Mouse (Mus musculus): ENCODE data around the gene Prss57. TPM values are rescaled to one million over a fixed set of nuclear protein-coding genes. Genes with fewer than 3 reads are reported as not detected.

The Prss57 gene
- polyA plus RNA-seq, 1 experiment from 2014 or later = not detected

DNA sequence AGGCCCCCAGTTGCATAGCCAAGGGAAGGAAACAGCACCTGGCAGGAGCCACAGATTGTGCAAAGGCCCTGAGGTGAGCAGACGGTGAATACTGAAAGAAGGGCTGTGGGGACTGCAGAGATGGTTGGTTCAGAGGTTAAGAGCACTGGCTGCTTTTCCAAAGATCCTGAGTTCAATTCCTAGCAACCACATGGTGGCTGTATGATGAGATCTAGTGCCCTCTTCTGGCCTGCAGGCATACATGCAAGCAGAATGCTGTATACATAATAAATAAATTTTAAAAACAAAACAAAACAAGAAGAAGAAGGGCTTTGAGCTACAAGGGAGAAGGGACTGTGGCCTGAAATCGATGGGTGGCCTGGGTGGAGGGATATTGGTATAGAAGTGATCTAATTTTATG lies 26.4 kb upstream of the Prss57 start:
- H3K4me1 ChIP-seq (ENCODE audit: control insufficient read depth, insufficient read depth, low read length) = peaks cover under 1% of the 10 kb centered on the region; the same call in 1 of the 2 replicates
- no peak overlapping the region for H3K4me2 ChIP-seq (ENCODE audit: low read depth, severe bottlenecking)
- no peak overlapping the region for H3K4me3 ChIP-seq (ENCODE audit: low read depth, low read length)
- H3K9me3 ChIP-seq (ENCODE audit: control insufficient read depth, low read length) = no peaks in the 10 kb centered on the region
- DNase-seq (ENCODE audit: low spot score) (no peak), ATAC-seq (ENCODE audit: insufficient number of reproducible peaks, low FRiP score, low TSS enrichment, low read depth) (no peak)
- H3K9ac ChIP-seq (ENCODE audit: low read length) = no peak overlapping the region
- no peaks in the 10 kb centered on the region for H3K27me3 ChIP-seq (ENCODE audit: control insufficient read depth, insufficient read depth, low read length)
- no peak overlapping the region for H3K27ac ChIP-seq (replicated peaks; ENCODE audit: low read depth, low read length)
- 88% methylated on average over 2 of the region's 2 CpGs for WGBS
- peaks cover 12% of the 10 kb centered on the region; the same call in 1 of the 2 replicates for H3K36me3 ChIP-seq (ENCODE audit: control insufficient read depth, insufficient read depth, low read length)

- H3K9me3 ChIP-seq (ENCODE audit: control insufficient read depth, low read length) = no peaks in the 10 kb centered on the region
- H3K4me2 ChIP-seq (ENCODE audit: low read depth, severe bottlenecking) = no peak overlapping the region
- H3K4me1 ChIP-seq (ENCODE audit: control insufficient read depth, insufficient read depth, low read length) = no peaks in the 10 kb centered on the region
- no peak for ATAC-seq (ENCODE audit: insufficient number of reproducible peaks, low FRiP score, low TSS enrichment, low read depth)
- no peak overlapping the region for H3K27ac ChIP-seq (replicated peaks; ENCODE audit: low read depth, low read length)
- H3K36me3 ChIP-seq (ENCODE audit: control insufficient read depth, insufficient read depth, low read length) = peaks cover 12% of the 10 kb centered on the region; the same call in 1 of the 2 replicates
- H3K9ac ChIP-seq (ENCODE audit: low read length) = no peak overlapping the region
- H3K4me3 ChIP-seq (ENCODE audit: low read depth, low read length) = no peak overlapping the region
- no peak for DNase-seq (ENCODE audit: low spot score)
- WGBS = 90% methylated on average over 12 of the region's 12 CpGs
- H3K27me3 ChIP-seq (ENCODE audit: control insufficient read depth, insufficient read depth, low read length) = no peaks in the 10 kb centered on the region
Measured at GRCm38 (mm10) chr10:79815671-79816494, 25.1 kb upstream of the Prss57 start.

GRCm38 (mm10) chr10:79814271-79814842 lies 23.6 kb upstream of the Prss57 start:
- H3K9me3 ChIP-seq (ENCODE audit: control insufficient read depth, low read length) = no peaks in the 10 kb centered on the region

DNA sequence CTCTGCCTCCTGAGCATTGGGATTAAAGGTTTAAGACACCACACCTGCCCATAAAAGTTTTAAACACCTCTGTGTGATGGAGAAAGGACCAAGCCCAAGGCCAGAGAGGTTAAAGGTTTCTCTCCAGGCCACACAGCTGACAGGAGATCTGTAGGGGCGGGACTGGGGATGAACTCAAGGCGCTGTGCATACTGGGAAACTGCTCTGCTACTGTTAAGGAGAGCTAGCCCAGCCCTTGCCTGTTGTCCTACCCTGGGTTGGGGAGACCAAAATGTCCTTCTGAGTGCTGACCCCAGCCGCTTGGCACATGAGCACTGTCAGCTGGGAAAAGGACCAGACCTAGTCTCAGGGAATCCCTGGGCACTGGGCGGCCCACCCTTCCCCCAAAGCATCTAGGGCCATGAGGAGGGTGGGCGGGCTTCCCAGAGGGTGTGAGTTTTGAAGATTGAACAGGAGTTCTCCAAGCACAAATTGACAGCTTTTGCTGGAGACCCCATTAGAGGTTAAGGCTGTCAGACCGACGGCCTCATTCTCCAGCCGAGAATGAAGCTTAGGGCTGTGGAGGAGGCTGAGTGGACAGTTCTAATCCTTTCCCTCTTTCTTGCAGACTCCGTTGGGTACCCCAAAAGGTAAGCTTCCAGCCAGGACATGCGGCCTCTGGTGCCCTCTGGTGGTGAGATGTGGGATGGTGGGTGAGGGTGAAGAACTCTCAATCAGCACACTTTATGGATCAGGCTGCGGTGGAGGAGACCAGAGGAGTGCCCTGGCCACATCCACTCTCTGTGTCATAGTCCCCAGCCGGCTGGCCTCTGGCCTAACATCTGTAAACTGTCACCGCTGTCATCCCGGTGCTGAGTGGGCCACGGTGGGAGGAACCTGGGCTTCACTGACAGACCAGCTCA lies 21.2 kb upstream of the Prss57 start:
- no peaks in the 10 kb centered on the region for H3K27me3 ChIP-seq (ENCODE audit: control insufficient read depth, insufficient read depth, low read length)
- ATAC-seq (ENCODE audit: insufficient number of reproducible peaks, low FRiP score, low TSS enrichment, low read depth) (peak; percentile 45; the same call in 1 of the 2 replicates), DNase-seq (ENCODE audit: low spot score) (peak; percentile 93)
- H3K4me2 ChIP-seq (ENCODE audit: low read depth, severe bottlenecking) = no peak overlapping the region
- H3K9ac ChIP-seq (ENCODE audit: low read length) = no peak overlapping the region
- 29% methylated on average over 15 of the region's 15 CpGs for WGBS
- no peak overlapping the region for H3K27ac ChIP-seq (replicated peaks; ENCODE audit: low read depth, low read length)
- H3K4me1 ChIP-seq (ENCODE audit: control insufficient read depth, insufficient read depth, low read length) = no peaks in the 10 kb centered on the region
- H3K4me3 ChIP-seq (ENCODE audit: low read depth, low read length) = no peak overlapping the region; the same call in 1 of the 2 replicates
- H3K36me3 ChIP-seq (ENCODE audit: control insufficient read depth, insufficient read depth, low read length) = peaks cover 7% of the 10 kb centered on the region
- H3K9me3 ChIP-seq (ENCODE audit: control insufficient read depth, low read length) = no peaks in the 10 kb centered on the region

More at GRCm38 (mm10) chr10:79814271-79814842, 23.6 kb upstream of the Prss57 start:
- H3K36me3 ChIP-seq (ENCODE audit: control insufficient read depth, insufficient read depth, low read length) = peaks cover 9% of the 10 kb centered on the region
- no peak overlapping the region for H3K27ac ChIP-seq (replicated peaks; ENCODE audit: low read depth, low read length)
- no peaks in the 10 kb centered on the region for H3K27me3 ChIP-seq (ENCODE audit: control insufficient read depth, insufficient read depth, low read length)
- ATAC-seq (ENCODE audit: insufficient number of reproducible peaks, low FRiP score, low TSS enrichment, low read depth) = no peak
- no peak for DNase-seq (ENCODE audit: low spot score)
- no peak overlapping the region for H3K4me2 ChIP-seq (ENCODE audit: low read depth, severe bottlenecking)
- H3K4me1 ChIP-seq (ENCODE audit: control insufficient read depth, insufficient read depth, low read length) = no peaks in the 10 kb centered on the region
- H3K4me3 ChIP-seq (ENCODE audit: low read depth, low read length) = no peak overlapping the region
- 81% methylated on average over 5 of the region's 5 CpGs for WGBS
- H3K9ac ChIP-seq (ENCODE audit: low read length) = no peak overlapping the region

GRCm38 (mm10) chr10:79808728-79809127 lies 18.0 kb upstream of the Prss57 start:
- H3K9me3 ChIP-seq (ENCODE audit: control insufficient read depth, low read length) = no peaks in the 10 kb centered on the region
- ATAC-seq (ENCODE audit: insufficient number of reproducible peaks, low FRiP score, low TSS enrichment, low read depth) (no peak), DNase-seq (ENCODE audit: low spot score) (no peak)
- no peak overlapping the region for H3K9ac ChIP-seq (ENCODE audit: low read length)
- no peak overlapping the region for H3K4me2 ChIP-seq (ENCODE audit: low read depth, severe bottlenecking)
- 91% methylated on average over 11 of the region's 11 CpGs for WGBS
- H3K4me1 ChIP-seq (ENCODE audit: control insufficient read depth, insufficient read depth, low read length) = peaks cover 13% of the 10 kb centered on the region
- H3K36me3 ChIP-seq (ENCODE audit: control insufficient read depth, insufficient read depth, low read length) = peaks cover 4% of the 10 kb centered on the region
- H3K27ac ChIP-seq (replicated peaks; ENCODE audit: low read depth, low read length) = no peak overlapping the region
- no peak overlapping the region for H3K4me3 ChIP-seq (ENCODE audit: low read depth, low read length)
- H3K27me3 ChIP-seq (ENCODE audit: control insufficient read depth, insufficient read depth, low read length) = no peaks in the 10 kb centered on the region

GRCm38 (mm10) chr10:79807826-79808225 lies 17.1 kb upstream of the Prss57 start:
- Histone ChIP-seq H3K9ac (ENCODE audit: low read length) (no peak overlapping the region; the same call in 1 of the 2 replicates), H3K36me3 (ENCODE audit: control insufficient read depth, insufficient read depth, low read length) (peaks cover 4% of the 10 kb centered on the region), H3K27me3 (ENCODE audit: control insufficient read depth, insufficient read depth, low read length) (no peaks in the 10 kb centered on the region)

DNA sequence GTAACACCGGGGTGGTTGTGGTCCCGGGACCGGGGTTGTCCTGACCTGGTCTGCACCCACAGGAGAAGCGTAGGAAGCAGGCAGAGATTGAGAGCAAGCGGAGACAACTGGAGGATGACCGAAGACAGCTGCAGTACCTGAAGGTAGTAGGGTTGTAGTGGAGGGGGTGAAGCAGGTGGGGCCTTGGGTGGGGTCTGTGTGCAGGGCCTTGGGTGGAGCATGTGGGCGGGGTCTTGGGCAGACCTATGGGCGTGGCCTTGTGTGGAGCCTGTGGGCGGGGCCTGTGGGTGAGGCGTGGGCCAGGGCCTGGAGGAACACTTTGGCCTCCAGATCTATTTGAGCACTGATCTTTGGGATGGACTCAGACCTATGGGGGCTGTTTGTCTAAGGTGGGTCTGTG lies 16.2 kb upstream of the Prss57 start:
- no peak for ATAC-seq (ENCODE audit: insufficient number of reproducible peaks, low FRiP score, low TSS enrichment, low read depth)

More at GRCm38 (mm10) chr10:79807826-79808225, 17.1 kb upstream of the Prss57 start:
- ATAC-seq (ENCODE audit: insufficient number of reproducible peaks, low FRiP score, low TSS enrichment, low read depth) = no peak
- H3K4me3 ChIP-seq (ENCODE audit: low read depth, low read length) = no peak overlapping the region
- no peak overlapping the region for H3K4me2 ChIP-seq (ENCODE audit: low read depth, severe bottlenecking)
- peaks cover 22% of the 10 kb centered on the region for H3K4me1 ChIP-seq (ENCODE audit: control insufficient read depth, insufficient read depth, low read length)
- 60% methylated on average over 11 of the region's 11 CpGs for WGBS
- no peak for DNase-seq (ENCODE audit: low spot score)
- H3K9me3 ChIP-seq (ENCODE audit: control insufficient read depth, low read length) = no peaks in the 10 kb centered on the region
- H3K27ac ChIP-seq (replicated peaks; ENCODE audit: low read depth, low read length) = 0 out of 2 replicates have a peak overlapping the region, but pooled peaks have one; percentile 30

DNA sequence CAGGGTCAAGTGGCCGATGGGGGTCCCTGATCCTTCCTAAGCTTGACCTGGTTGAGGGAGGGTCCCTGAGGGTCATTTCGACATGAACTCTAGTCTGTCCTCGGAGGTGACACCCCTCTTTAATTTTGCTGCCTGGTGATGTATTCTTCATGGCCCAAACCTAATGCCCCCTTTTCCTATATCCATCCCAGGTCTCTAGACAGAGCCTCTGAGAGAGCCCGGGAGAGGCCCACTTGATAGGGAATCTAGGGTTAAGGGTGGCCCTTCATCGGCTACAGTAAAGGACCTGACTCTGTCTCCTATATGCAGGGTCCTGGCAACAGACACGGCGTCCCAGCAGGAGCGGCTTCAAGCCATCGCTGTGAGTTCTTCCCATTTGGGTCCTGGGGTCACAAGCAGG lies 15.6 kb upstream of the Prss57 start:
- H3K9ac ChIP-seq (ENCODE audit: low read length) = no peak overlapping the region
- no peak for DNase-seq (ENCODE audit: low spot score)
- peaks cover 2% of the 10 kb centered on the region for H3K36me3 ChIP-seq (ENCODE audit: control insufficient read depth, insufficient read depth, low read length)
- no peaks in the 10 kb centered on the region for H3K27me3 ChIP-seq (ENCODE audit: control insufficient read depth, insufficient read depth, low read length)
- whole genome bisulfite sequencing = 89% methylated on average over 9 of the region's 9 CpGs
- H3K4me1 ChIP-seq (ENCODE audit: control insufficient read depth, insufficient read depth, low read length) = peaks cover 32% of the 10 kb centered on the region
- H3K27ac ChIP-seq (replicated peaks; ENCODE audit: low read depth, low read length) = no peak overlapping the region
- no peak overlapping the region for H3K4me3 ChIP-seq (ENCODE audit: low read depth, low read length)
- ATAC-seq (ENCODE audit: insufficient number of reproducible peaks, low FRiP score, low TSS enrichment, low read depth) = no peak
- no peak overlapping the region; the same call in 1 of the 2 replicates for H3K4me2 ChIP-seq (ENCODE audit: low read depth, severe bottlenecking)
- no peaks in the 10 kb centered on the region for H3K9me3 ChIP-seq (ENCODE audit: control insufficient read depth, low read length)

More for the DNA sequence above, 16.2 kb upstream of the Prss57 start:
- Histone ChIP-seq H3K4me3 (ENCODE audit: low read depth, low read length) (no peak overlapping the region), H3K4me1 (ENCODE audit: control insufficient read depth, insufficient read depth, low read length) (peaks cover 31% of the 10 kb centered on the region), H3K4me2 (ENCODE audit: low read depth, severe bottlenecking) (no peak overlapping the region), H3K27me3 (ENCODE audit: control insufficient read depth, insufficient read depth, low read length) (no peaks in the 10 kb centered on the region), H3K36me3 (ENCODE audit: control insufficient read depth, insufficient read depth, low read length) (peaks cover 2% of the 10 kb centered on the region), H3K27ac (replicated peaks; ENCODE audit: low read depth, low read length) (no peak overlapping the region), H3K9ac (ENCODE audit: low read length) (no peak overlapping the region), H3K9me3 (ENCODE audit: control insufficient read depth, low read length) (no peaks in the 10 kb centered on the region)
- no peak for DNase-seq (ENCODE audit: low spot score)
- 82% methylated on average over 10 of the region's 10 CpGs for WGBS

Data from limb, embryonic 11.5 days (tissue).